Mouse (Mus musculus): ENCODE data around the gene Ubash3a. TPM values are rescaled to one million over a fixed set of nuclear protein-coding genes. Genes with fewer than 3 reads are reported as not detected.

The Ubash3a gene
- polyA plus RNA-seq, 1 experiment from 2014 or later: 0.50 TPM

DNA sequence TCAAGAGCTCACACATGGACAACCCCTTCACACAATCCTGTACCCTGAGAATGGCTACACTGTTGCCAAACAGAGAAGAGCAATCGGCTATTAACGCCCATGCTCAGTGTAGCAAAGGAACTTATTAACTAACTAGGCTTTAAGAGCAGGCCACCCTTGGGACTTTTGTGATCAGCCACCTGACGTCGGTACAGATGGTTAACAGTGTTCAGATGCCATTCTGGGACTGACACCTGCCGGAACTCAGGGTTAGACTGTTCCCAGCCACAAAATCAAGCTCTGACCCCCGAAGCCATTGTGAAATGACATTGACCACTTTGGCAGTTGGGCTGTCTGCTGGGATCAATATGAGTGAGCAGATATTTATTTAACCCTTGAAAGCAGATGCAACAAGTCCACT, 53.7 kb downstream of the Ubash3a start:
- no peaks in the 10 kb centered on the region for H3K9me3 ChIP-seq (ENCODE audit: control insufficient read depth, low read length)
- H3K36me3 ChIP-seq (ENCODE audit: control insufficient read depth, insufficient read depth, low read length): no peaks in the 10 kb centered on the region
- H3K27me3 ChIP-seq (ENCODE audit: control insufficient read depth, insufficient read depth, low read length): no peaks in the 10 kb centered on the region
- H3K9ac ChIP-seq (ENCODE audit: low read length): no peak overlapping the region
- no peaks in the 10 kb centered on the region for H3K4me1 ChIP-seq (ENCODE audit: control insufficient read depth in 2 of 2, insufficient read depth in 2 of 2, low read length in 2 of 2)
- no peak overlapping the region for H3K4me2 ChIP-seq (ENCODE audit: low read length)
- H3K4me3 ChIP-seq (ENCODE audit: control insufficient read depth in 1 of 2, insufficient read depth in 1 of 2, low read depth in 1 of 2, low read length in 2 of 2): no peak overlapping the region
- 83% methylated on average over 6 of the region's 6 CpGs for WGBS
- H3K27ac ChIP-seq (replicated peaks in 1 of 2; ENCODE audit: control insufficient read depth in 1 of 2, insufficient read depth in 1 of 2, low read depth in 2 of 2, low read length in 2 of 2): no peak overlapping the region
- ATAC-seq (ENCODE audit: insufficient number of reproducible peaks, insufficient read depth, low FRiP score, low read depth): no peak

DNA sequence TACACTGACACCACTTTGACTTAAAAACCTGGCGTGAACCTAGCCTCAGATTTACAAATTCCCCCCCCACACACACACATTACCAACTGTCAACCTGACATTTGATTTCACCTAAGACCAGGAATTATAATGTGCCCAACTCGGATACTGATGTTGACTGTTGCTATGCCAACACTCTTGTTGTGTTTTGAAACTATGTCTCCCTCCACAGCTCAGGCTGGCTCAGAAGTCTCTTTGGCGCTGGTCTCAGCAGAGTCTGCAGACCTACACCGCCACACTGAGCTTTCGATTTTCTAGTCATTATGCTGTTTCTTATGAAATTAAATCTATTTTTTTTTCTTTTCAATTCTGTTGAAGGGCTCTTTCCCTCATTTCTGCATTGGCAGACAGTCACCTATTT, 55.0 kb downstream of the Ubash3a start:
- Histone ChIP-seq H3K9me3 (ENCODE audit: control insufficient read depth, low read length) (no peaks in the 10 kb centered on the region), H3K4me1 (ENCODE audit: control insufficient read depth in 2 of 2, insufficient read depth in 2 of 2, low read length in 2 of 2) (no peaks in the 10 kb centered on the region), H3K4me3 (ENCODE audit: control insufficient read depth in 1 of 2, insufficient read depth in 1 of 2, low read depth in 1 of 2, low read length in 2 of 2) (no peak overlapping the region), H3K27me3 (ENCODE audit: control insufficient read depth, insufficient read depth, low read length) (no peaks in the 10 kb centered on the region), H3K4me2 (ENCODE audit: low read length) (no peak overlapping the region), H3K9ac (ENCODE audit: low read length) (no peak overlapping the region), H3K36me3 (ENCODE audit: control insufficient read depth, insufficient read depth, low read length) (no peaks in the 10 kb centered on the region), H3K27ac (replicated peaks in 1 of 2; ENCODE audit: control insufficient read depth in 1 of 2, insufficient read depth in 1 of 2, low read depth in 2 of 2, low read length in 2 of 2) (no peak overlapping the region)
- WGBS: 54% methylated on average over 5 of the region's 5 CpGs
- ATAC-seq (ENCODE audit: insufficient number of reproducible peaks, insufficient read depth, low FRiP score, low read depth): no peak

DNA sequence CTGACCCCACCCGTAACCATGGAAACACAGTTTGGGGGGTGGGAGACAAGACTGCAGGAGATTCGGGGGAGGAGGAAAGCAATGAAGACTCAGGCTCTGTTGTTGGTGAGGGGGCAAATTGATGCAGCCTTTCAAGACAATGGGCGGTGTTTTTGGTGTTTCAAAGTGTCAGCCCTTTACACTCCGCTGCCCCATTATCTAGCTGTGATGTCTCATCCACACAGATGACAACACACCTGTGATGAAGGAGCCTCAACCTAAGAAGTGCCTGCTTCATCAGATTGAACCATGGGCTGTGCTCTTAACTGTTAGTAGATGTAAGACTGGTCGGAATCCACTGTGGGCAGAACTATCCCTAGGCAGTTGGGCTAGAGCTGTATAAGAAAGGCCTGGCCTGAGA, 56.1 kb downstream of the Ubash3a start:
- Histone ChIP-seq H3K4me1 (ENCODE audit: control insufficient read depth in 2 of 2, insufficient read depth in 2 of 2, low read length in 2 of 2) (no peaks in the 10 kb centered on the region), H3K36me3 (ENCODE audit: control insufficient read depth, insufficient read depth, low read length) (no peaks in the 10 kb centered on the region), H3K4me3 (ENCODE audit: control insufficient read depth in 1 of 2, insufficient read depth in 1 of 2, low read depth in 1 of 2, low read length in 2 of 2) (no peak overlapping the region), H3K27me3 (ENCODE audit: control insufficient read depth, insufficient read depth, low read length) (no peaks in the 10 kb centered on the region), H3K27ac (replicated peaks in 1 of 2; ENCODE audit: control insufficient read depth in 1 of 2, insufficient read depth in 1 of 2, low read depth in 2 of 2, low read length in 2 of 2) (no peak overlapping the region), H3K9ac (ENCODE audit: low read length) (no peak overlapping the region), H3K4me2 (ENCODE audit: low read length) (no peak overlapping the region), H3K9me3 (ENCODE audit: control insufficient read depth, low read length) (no peaks in the 10 kb centered on the region)
- no peak for ATAC-seq (ENCODE audit: insufficient number of reproducible peaks, insufficient read depth, low FRiP score, low read depth)
- 88% methylated on average over 5 of the region's 5 CpGs for WGBS

DNA sequence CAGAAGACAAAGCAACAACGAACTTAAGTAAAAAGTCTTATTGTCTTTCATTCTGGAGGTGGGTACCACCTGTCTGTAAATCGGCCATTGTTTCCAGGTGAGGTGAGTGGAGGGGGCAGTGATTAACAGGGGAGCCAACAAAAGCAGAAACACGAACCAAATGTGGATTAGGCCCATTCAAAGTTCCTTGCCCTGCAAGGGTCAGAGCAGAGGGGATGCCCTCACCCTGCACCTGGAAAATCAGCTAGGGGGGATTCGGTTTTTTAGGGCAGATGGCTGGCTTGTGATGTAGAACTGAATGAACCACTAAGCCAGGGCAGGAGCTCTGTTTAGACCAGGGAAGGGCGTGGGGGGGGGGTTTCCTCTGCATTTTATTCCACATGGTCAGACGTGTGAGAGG, 56.7 kb downstream of the Ubash3a start:
- H3K4me2 ChIP-seq (ENCODE audit: low read length): no peak overlapping the region
- no peaks in the 10 kb centered on the region for H3K4me1 ChIP-seq (ENCODE audit: control insufficient read depth in 2 of 2, insufficient read depth in 2 of 2, low read length in 2 of 2)
- H3K36me3 ChIP-seq (ENCODE audit: control insufficient read depth, insufficient read depth, low read length): no peaks in the 10 kb centered on the region
- no peaks in the 10 kb centered on the region for H3K27me3 ChIP-seq (ENCODE audit: control insufficient read depth, insufficient read depth, low read length)
- no peak overlapping the region for H3K27ac ChIP-seq (replicated peaks in 1 of 2; ENCODE audit: control insufficient read depth in 1 of 2, insufficient read depth in 1 of 2, low read depth in 2 of 2, low read length in 2 of 2)
- no peak overlapping the region for H3K4me3 ChIP-seq (ENCODE audit: control insufficient read depth in 1 of 2, insufficient read depth in 1 of 2, low read depth in 1 of 2, low read length in 2 of 2)
- no peak for ATAC-seq (ENCODE audit: insufficient number of reproducible peaks, insufficient read depth, low FRiP score, low read depth)
- H3K9ac ChIP-seq (ENCODE audit: low read length): no peak overlapping the region
- 66% methylated on average over 6 of the region's 6 CpGs for whole genome bisulfite sequencing
- no peaks in the 10 kb centered on the region for H3K9me3 ChIP-seq (ENCODE audit: control insufficient read depth, low read length)

DNA sequence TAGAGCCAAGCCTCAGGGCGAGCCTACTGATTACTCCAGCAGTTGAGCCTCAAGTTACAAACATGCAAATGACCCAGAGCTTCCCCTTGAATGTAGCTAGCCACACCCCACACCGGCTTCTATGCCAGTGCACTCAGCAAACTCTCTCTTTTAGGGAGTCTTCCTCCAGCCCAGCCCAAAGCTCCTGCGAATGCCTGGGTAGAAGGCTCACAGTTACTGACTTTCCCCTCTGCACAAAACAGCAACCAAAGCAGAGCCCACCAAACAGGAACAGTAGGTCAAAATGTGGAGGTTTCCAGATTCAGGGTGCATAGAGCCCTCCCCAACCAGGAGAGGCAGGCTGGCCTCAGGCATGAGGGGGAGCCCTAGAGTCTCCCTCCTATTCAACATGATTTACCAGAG, 57.5 kb downstream of the Ubash3a start:
- no peak for ATAC-seq (ENCODE audit: insufficient number of reproducible peaks, insufficient read depth, low FRiP score, low read depth)
- WGBS: 31% methylated on average over 3 of the region's 3 CpGs

DNA sequence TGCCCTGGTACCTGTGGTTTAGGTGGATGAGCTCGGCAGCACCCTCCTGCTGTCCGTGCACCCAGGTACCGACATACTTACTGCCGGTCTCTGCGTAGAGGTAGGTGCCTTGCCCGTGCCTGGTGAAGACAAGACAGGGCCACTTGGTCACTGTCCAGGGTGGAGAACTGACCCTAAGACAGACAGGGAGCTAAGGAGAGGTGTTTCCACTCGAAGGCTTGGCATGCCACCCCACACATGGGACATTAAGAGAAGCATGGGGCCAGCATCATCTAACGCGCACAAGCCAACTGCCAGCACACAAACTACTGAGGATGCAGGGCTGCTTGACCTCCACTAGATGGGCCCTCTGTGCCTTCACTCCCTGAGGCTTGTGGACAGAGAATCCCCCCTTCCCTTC, 58.2 kb downstream of the Ubash3a start:
- no peaks in the 10 kb centered on the region for H3K36me3 ChIP-seq (ENCODE audit: control insufficient read depth, insufficient read depth, low read length)
- H3K4me2 ChIP-seq (ENCODE audit: low read length): no peak overlapping the region
- H3K9ac ChIP-seq (ENCODE audit: low read length): no peak overlapping the region
- 90% methylated on average over 9 of the region's 9 CpGs for WGBS
- no peaks in the 10 kb centered on the region for H3K9me3 ChIP-seq (ENCODE audit: control insufficient read depth, low read length)
- H3K4me1 ChIP-seq (ENCODE audit: control insufficient read depth in 2 of 2, insufficient read depth in 2 of 2, low read length in 2 of 2): no peaks in the 10 kb centered on the region
- ATAC-seq (ENCODE audit: insufficient number of reproducible peaks, insufficient read depth, low FRiP score, low read depth): no peak
- no peak overlapping the region for H3K27ac ChIP-seq (replicated peaks in 1 of 2; ENCODE audit: control insufficient read depth in 1 of 2, insufficient read depth in 1 of 2, low read depth in 2 of 2, low read length in 2 of 2)
- H3K4me3 ChIP-seq (ENCODE audit: control insufficient read depth in 1 of 2, insufficient read depth in 1 of 2, low read depth in 1 of 2, low read length in 2 of 2): no peak overlapping the region
- H3K27me3 ChIP-seq (ENCODE audit: control insufficient read depth, insufficient read depth, low read length): no peaks in the 10 kb centered on the region

More for the DNA sequence above, 57.5 kb downstream of the Ubash3a start:
- Histone ChIP-seq H3K36me3 (ENCODE audit: control insufficient read depth, insufficient read depth, low read length) (no peaks in the 10 kb centered on the region), H3K9me3 (ENCODE audit: control insufficient read depth, low read length) (no peaks in the 10 kb centered on the region), H3K4me3 (ENCODE audit: control insufficient read depth in 1 of 2, insufficient read depth in 1 of 2, low read depth in 1 of 2, low read length in 2 of 2) (no peak overlapping the region), H3K4me2 (ENCODE audit: low read length) (no peak overlapping the region), H3K27ac (replicated peaks in 1 of 2; ENCODE audit: control insufficient read depth in 1 of 2, insufficient read depth in 1 of 2, low read depth in 2 of 2, low read length in 2 of 2) (no peak overlapping the region), H3K4me1 (ENCODE audit: control insufficient read depth in 2 of 2, insufficient read depth in 2 of 2, low read length in 2 of 2) (no peaks in the 10 kb centered on the region), H3K27me3 (ENCODE audit: control insufficient read depth, insufficient read depth, low read length) (no peaks in the 10 kb centered on the region), H3K9ac (ENCODE audit: low read length) (no peak overlapping the region)

DNA sequence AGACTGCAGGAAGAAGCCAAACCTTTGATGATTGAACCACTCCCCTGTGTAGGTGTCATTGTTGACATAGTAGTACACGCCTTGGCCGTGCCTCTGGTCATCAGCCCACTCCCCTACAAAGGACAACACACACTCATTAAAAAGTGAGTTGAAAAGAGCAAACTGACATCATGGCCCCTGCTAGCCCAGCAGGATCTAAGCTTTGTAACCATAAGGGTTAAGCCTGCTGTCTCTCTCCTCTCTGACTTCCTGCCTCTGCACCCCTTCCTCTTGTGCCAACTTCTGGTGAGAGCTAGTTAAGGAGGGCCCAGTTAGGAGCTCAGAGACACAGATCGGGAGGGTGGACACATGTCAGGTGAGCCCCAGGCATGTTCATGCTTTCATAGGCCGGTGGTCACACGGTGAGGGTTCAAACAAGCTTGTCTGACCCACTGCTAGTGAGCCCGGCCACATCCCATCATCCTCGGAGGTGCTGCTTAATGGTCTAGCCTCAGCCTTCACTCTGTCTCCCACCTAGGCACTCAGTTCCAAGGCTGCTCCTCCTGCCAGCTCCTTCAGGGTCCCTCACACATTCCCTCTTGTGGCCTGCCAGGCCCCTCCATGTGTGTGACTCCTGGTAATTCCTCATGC, 58.8 kb downstream of the Ubash3a start:
- Histone ChIP-seq H3K9ac (ENCODE audit: low read length) (no peak overlapping the region), H3K27ac (replicated peaks in 1 of 2; ENCODE audit: control insufficient read depth in 1 of 2, insufficient read depth in 1 of 2, low read depth in 2 of 2, low read length in 2 of 2) (no peak overlapping the region), H3K4me2 (ENCODE audit: low read length) (no peak overlapping the region), H3K36me3 (ENCODE audit: control insufficient read depth, insufficient read depth, low read length) (no peaks in the 10 kb centered on the region), H3K9me3 (ENCODE audit: control insufficient read depth, low read length) (no peaks in the 10 kb centered on the region), H3K27me3 (ENCODE audit: control insufficient read depth, insufficient read depth, low read length) (no peaks in the 10 kb centered on the region), H3K4me1 (ENCODE audit: control insufficient read depth in 2 of 2, insufficient read depth in 2 of 2, low read length in 2 of 2) (no peaks in the 10 kb centered on the region), H3K4me3 (ENCODE audit: control insufficient read depth in 1 of 2, insufficient read depth in 1 of 2, low read depth in 1 of 2, low read length in 2 of 2) (no peak overlapping the region)
- 96% methylated on average over 7 of the region's 7 CpGs for WGBS
- ATAC-seq (ENCODE audit: insufficient number of reproducible peaks, insufficient read depth, low FRiP score, low read depth): no peak

DNA sequence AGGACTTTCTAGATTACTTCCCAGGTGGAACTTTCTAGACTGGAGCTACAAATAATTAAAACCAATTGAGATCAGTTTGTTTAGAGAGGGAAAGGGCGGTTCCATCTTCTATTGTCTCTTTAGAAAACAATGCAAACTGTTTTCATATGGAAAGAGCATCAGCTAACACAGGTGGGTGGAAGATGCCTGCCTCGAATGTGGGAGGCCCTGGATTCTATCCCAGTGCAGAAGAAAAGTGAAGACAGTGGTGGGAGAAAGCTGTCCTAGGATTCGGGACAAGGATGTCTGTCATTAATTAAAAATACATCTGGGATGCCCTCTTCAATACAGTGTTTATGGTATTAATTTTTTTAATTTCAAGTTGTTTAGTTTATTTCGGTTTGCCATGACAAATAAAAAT, 59.5 kb downstream of the Ubash3a start:
- WGBS: 69% methylated on average over 4 of the region's 4 CpGs
- no peak overlapping the region for H3K4me2 ChIP-seq (ENCODE audit: low read length)
- no peak overlapping the region for H3K9ac ChIP-seq (ENCODE audit: low read length)
- H3K9me3 ChIP-seq (ENCODE audit: control insufficient read depth, low read length): no peaks in the 10 kb centered on the region
- H3K27me3 ChIP-seq (ENCODE audit: control insufficient read depth, insufficient read depth, low read length): no peaks in the 10 kb centered on the region
- no peak overlapping the region for H3K27ac ChIP-seq (replicated peaks in 1 of 2; ENCODE audit: control insufficient read depth in 1 of 2, insufficient read depth in 1 of 2, low read depth in 2 of 2, low read length in 2 of 2)
- ATAC-seq (ENCODE audit: insufficient number of reproducible peaks, insufficient read depth, low FRiP score, low read depth): no peak
- H3K4me1 ChIP-seq (ENCODE audit: control insufficient read depth in 2 of 2, insufficient read depth in 2 of 2, low read length in 2 of 2): no peaks in the 10 kb centered on the region
- H3K36me3 ChIP-seq (ENCODE audit: control insufficient read depth, insufficient read depth, low read length): no peaks in the 10 kb centered on the region
- H3K4me3 ChIP-seq (ENCODE audit: control insufficient read depth in 1 of 2, insufficient read depth in 1 of 2, low read depth in 1 of 2, low read length in 2 of 2): no peak overlapping the region
